Mouse (Mus musculus) small intestine, adult 2 months (tissue): ENCODE data around the gene BC004004.

ENCODE experiments used
- CTCF ChIP-seq: fragments of 200-500 bp; IDR thresholded peaks from 2 replicates; pipeline ENCODE4 v1.5.1; 2012; ENCODE audit warnings: low read depth, mild to moderate bottlenecking, control low read depth, inconsistent platforms, low read length, moderate library complexity, mixed read lengths; ENCODE audit not compliant: insufficient replicate concordance, insufficient read length; ENCODE audit errors: extremely low read depth
- POLR2A ChIP-seq: fragments of 200-500 bp; IDR thresholded peaks from 2 replicates; pipeline ENCODE4 v1.6.1; 2012; ENCODE audit warnings: low read depth, mild to moderate bottlenecking, control low read depth, inconsistent platforms, low read length, moderate library complexity

GRCm38 (mm10) chr17:29348996-29349395 is 80.4 kb downstream of the BC004004 start:
- TF ChIP-seq POLR2A, result no peak
- no peak for TF ChIP-seq CTCF
